Mouse (Mus musculus): ENCODE measurements at regions not wholly inside any gene's neighbourhood (a gene's known extent, or its start where the extent isn't known, plus 50 kb on each side); places are given as distances from the start of the nearest gene placed in this dataset.

DNA sequence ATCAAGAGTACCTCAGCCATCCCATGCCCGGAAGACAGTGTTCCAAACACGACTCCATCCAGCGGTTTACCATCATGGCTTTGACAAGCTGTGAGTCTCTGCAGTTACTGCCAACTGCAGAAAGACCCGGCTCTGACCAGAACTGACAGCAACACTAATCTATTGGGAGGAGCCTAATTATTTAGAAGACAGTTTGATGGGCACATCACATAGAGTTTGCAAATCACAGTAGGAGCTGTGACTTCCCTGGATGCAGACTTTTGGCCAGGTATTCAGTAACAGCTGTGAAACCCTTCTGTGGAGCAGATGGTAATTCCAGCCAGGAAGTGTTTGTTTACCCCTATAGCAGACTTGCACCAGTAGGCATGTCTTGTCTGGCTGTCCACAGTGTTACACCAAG, 55.8 kb upstream of the Adra1d start:
- no peak for TF ChIP-seq CTCF (IDR thresholded peaks at IDR 0.05; ENCODE audit: control insufficient read depth, insufficient read depth, low read length)
- no peak for TF ChIP-seq POLR2A (IDR thresholded peaks at IDR 0.05; ENCODE audit: borderline replicate concordance, control insufficient read depth, low read depth, low read length)
